Mouse (Mus musculus) bone marrow, adult 2 months (tissue): ENCODE measurements around the gene Slc9a3r1.

ENCODE experiments used
- CTCF ChIP-seq: fragments of 200-500 bp; IDR thresholded peaks from 2 replicates; pipeline ENCODE4 v1.5.1; 2011; ENCODE audit warnings: low read length, control low read depth; ENCODE audit not compliant: control insufficient read depth, insufficient read depth
- POLR2A ChIP-seq: fragments of 200-500 bp; IDR thresholded peaks from 2 replicates; pipeline ENCODE4 v1.6.1; 2011; ENCODE audit warnings: low read depth, mild to moderate bottlenecking, control low read depth, low read length, borderline replicate concordance; ENCODE audit not compliant: control insufficient read depth

DNA sequence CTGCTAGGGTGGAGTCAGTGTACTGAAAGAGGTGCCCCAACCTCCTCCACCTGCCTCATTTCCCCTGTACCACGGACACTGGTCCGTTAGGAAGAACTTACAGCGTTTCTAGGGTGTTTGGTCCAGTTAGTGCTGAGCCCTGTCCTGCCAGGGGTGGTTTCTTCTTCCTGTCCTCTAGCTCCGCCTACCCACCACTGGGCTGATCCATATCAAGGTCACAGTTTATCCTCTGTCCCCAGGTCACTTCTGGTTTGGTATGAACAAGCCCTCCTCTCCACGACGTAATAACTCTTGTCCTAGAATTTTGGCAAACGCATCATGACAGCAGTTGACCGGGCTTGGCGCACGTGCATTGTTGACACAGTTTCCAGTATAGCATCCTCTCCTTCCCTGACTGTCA is 56.5 kb downstream of the Slc9a3r1 start:
- TF ChIP-seq CTCF (no peak), POLR2A (no peak)
